Mouse (Mus musculus) midbrain, embryonic 10.5 days (tissue): ENCODE results near the gene Gle1. TPM values are rescaled to one million over a fixed set of nuclear protein-coding genes. Genes with fewer than 3 reads are reported as not detected.
"Not testable (repeated sequence)": the region's sequence is repeated elsewhere in the genome, so short reads cannot be mapped to it uniquely, and the experiment has no call there.

Experiments
- DNase-seq: peaks from one replicate; pipeline ENCODE4 v3.0.0-alpha.2; 2017; ENCODE audit warnings: low spot score
- H3K27ac ChIP-seq: fragments of 300-500 bp; sonication (generic); replicated peaks from 2 replicates; pipeline ENCODE4 v1.5.1; 2016; ENCODE audit warnings: mild to moderate bottlenecking
- H3K27me3 ChIP-seq: fragments of 300-500 bp; sonication (generic); 2 replicates; pipeline ENCODE4 v1.6.1; 2016; ENCODE audit warnings: low read depth, mild to moderate bottlenecking; ENCODE audit not compliant: poor library complexity, severe bottlenecking
- H3K36me3 ChIP-seq: fragments of 300-500 bp; sonication (generic); 2 replicates; pipeline ENCODE4 v1.6.1; 2016; ENCODE audit warnings: mild to moderate bottlenecking, moderate library complexity
- H3K4me1 ChIP-seq: fragments of 300-500 bp; sonication (generic); 2 replicates; pipeline ENCODE4 v1.6.1; 2016
- H3K4me3 ChIP-seq: fragments of 300-500 bp; sonication (generic); 2 replicates; pipeline ENCODE4 v1.5.1; 2016; ENCODE audit warnings: mild to moderate bottlenecking, moderate library complexity
- H3K9me3 ChIP-seq: fragments of 300-500 bp; sonication (generic); replicated peaks from 2 replicates; pipeline ENCODE4 v1.6.1; 2016; ENCODE audit warnings: mild to moderate bottlenecking
- WGBS: fragments of 180-500 bp; shearing (Covaris S2); methylation state at CpG from one replicate; pipeline ENCODE4 v1.1.7; 2016; 5-methylcytosine and 5-hydroxymethylcytosine counted together
- polyA plus RNA-seq: library from polyadenylated mRNA; unstranded; fragments of >200 nt; fragmentation: Nextera tagmentation; extraction: Ambion mirVana; gene quantifications from 2 replicates; pipeline ENCODE4 v1.2.1, GENCODE M21; 2016

The Gle1 gene
- polyA plus RNA-seq = 70.2 and 70.4 TPM in 2 replicates

DNA sequence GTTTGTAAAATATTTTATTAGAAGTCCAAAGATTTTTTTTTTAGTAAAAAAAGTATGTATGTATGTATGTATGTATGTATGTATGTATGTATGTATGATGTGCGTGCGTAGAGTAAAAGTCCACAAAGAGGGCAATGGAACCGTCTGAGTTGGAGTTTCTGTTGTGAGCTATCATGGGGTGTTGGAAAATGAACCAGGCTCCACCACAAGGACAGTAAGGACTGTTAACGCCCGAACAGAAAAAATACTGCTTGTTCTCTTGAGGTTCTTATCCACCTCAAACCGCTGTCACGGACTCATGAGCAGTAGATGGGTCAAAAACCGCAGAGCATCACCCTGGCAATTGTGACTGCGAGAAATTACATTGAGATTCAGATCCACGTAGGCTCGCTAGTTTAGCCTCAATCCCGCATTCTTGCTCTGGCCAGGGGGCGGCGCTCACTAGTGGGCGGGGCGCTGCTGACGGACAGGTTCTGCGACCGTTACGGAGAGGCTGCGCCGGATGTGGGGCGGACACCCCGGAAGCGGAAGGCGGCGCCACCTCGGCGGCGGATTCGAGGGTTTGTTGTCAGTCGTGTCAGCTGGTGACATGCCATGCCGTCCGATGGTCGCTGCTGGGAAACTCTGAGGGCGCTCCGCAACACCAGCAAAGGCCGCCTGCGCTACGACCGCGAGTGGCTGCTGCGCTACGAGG lies at the start of gene Gle1:
TSS of gene Gle1 (plus strand) at position 521 of the 694 bp plus-strand sequence.
- H3K4me1 ChIP-seq = peaks cover 7% of the 10 kb centered on the region
- DNase-seq = peak; percentile 97
- 3% methylated on average over 44 of the region's 44 CpGs for WGBS
- peak within 1 kb of the TSS; percentile 93 for H3K4me3 ChIP-seq
- H3K27ac ChIP-seq = peak within 1 kb of the TSS; percentile 86
- H3K9me3 ChIP-seq = no peaks in the 10 kb centered on the region
- peaks cover 48% of the 10 kb centered on the region for H3K36me3 ChIP-seq
- H3K27me3 ChIP-seq = no peaks in the 10 kb centered on the region

DNA sequence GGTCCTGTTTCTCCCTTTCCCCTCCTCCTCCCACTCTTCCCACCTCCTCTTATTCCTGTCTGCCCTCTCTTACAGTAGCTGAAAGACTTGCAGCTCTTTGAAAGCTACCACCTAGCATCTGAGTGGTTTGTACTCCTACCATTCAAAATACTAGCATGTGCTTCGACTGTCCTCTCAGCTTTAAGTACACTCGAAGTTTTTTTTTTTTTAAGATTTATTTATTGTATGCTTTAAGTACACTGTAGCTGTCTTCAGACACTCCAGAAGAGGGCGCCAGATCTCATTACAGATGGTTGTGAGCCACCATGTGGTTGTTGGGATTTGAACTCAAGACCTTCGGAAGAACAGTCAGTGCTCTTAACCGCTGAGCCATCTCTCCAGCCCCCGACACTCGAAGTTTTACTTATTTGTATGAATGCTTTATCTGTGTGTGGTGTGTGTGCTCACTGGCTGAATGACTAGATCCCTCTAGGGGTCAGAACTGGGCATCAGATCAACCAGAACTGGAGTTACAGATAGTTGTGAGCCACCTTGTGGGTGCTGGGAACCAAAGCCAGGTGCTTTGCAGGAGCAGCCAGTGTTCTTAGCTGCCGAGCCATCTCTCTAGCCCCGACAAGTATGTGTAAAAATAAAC lies 48.5 kb upstream of the Gle1 start:
- not testable (repeated sequence) for DNase-seq
- 86% methylated on average over 9 of the region's 9 CpGs for WGBS

DNA sequence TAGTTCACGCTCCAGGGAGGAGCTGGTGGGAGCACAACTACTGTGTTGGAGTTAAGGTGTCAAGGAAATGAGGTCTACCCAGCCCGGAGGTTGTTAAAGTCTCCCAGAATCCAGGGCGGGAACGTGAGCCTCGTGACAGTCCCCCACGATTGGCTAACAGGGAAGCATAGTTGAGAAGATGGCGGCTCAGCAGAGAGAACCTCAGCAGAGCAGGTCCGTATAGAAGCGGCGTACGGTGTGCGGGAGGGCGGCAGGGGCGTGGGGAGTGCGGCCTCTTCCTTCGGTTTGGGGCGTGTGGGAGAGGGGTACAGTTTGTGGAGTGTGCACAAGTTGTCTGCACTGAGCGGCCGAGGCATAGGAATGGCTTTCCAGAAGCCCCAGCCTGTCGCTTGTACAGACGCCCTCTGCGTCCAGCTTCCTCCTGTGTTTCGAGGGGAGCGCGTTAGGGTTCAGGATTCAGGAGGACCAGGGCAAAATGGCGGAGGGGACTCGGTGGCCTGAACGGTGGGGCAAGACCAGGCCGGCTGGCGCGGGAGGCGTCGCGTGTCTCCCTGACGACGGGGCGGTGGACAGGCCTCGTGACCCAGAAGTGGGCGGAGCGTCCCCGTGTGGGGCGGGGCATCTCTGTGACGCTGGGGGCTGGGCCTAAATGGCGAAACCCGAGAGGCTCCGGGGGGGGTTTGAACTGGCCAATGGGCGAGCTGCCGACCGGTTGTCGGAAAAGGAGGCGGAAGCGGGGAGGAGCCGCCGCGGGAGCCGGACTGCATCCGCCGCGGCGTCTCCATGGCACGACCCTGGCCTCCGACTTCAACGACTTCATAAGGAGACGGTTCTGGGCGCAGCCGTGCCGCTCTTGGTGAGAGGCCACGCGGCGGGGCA lies 45.9 kb upstream of the Gle1 start, which contains the start of gene Odf2:
TSS of gene Odf2 (plus strand) at position 156 of the 879 bp plus-strand sequence.
- 2% methylated on average over 70 of the region's 70 CpGs for WGBS
- H3K36me3 ChIP-seq = peaks cover 32% of the 10 kb centered on the region
- peak within 1 kb of the TSS; percentile 100 for H3K4me3 ChIP-seq
- H3K27me3 ChIP-seq = no peaks in the 10 kb centered on the region
- peak within 1 kb of the TSS; percentile 97 for H3K27ac ChIP-seq
- H3K9me3 ChIP-seq = no peaks in the 10 kb centered on the region
- H3K4me1 ChIP-seq = peaks cover 24% of the 10 kb centered on the region
- peak; percentile 100 for DNase-seq

More for the DNA sequence above, 48.5 kb upstream of the Gle1 start:
- H3K9me3 ChIP-seq, H3K4me3 ChIP-seq, H3K27ac ChIP-seq, H3K27me3 ChIP-seq: not testable (repeated sequence)
- H3K4me1 ChIP-seq = peaks cover 23% of the 10 kb centered on the region
- peaks cover 10% of the 10 kb centered on the region for H3K36me3 ChIP-seq

- H3K4me3 ChIP-seq = peak overlapping the region; percentile 100
- no peaks in the 10 kb centered on the region for H3K27me3 ChIP-seq
- WGBS = under 1% methylated on average over 55 of the region's 61 CpGs
- H3K4me1 ChIP-seq = peaks cover 24% of the 10 kb centered on the region
- peak overlapping the region; percentile 97 for H3K27ac ChIP-seq
- peak; percentile 93 for DNase-seq
- peaks cover 41% of the 10 kb centered on the region for H3K36me3 ChIP-seq
- no peaks in the 10 kb centered on the region for H3K9me3 ChIP-seq
Measured at GRCm38 (mm10) chr2:29889991-29890833, 45.0 kb upstream of the Gle1 start.

DNA sequence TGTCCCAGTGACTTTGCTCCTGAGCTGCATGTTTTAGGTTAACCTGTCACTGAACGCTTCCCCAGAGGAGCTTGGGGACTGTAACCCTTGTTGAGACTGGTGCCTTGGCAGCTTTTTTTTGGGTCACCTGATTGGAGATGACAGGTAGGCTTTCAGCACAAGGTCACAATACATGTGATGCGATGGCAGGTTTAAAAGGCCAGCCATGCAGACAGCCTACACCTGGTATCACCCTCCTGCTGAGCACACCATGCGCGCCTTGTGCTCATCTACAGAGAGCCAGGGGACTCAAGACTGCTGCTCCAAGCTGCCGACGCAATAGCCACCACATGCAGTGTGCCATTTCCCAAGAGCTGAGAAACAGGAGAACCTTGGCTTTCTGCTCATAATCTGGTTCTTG lies 43.5 kb upstream of the Gle1 start:
- peak overlapping the region; percentile 100; the same call in 1 of the 2 replicates for H3K4me3 ChIP-seq
- H3K9me3 ChIP-seq = no peaks in the 10 kb centered on the region
- 94% methylated on average over 6 of the region's 6 CpGs for WGBS
- peak overlapping the region; percentile 97; the same call in 1 of the 2 replicates for H3K27ac ChIP-seq
- peaks cover 24% of the 10 kb centered on the region for H3K4me1 ChIP-seq
- no peaks in the 10 kb centered on the region for H3K27me3 ChIP-seq
- H3K36me3 ChIP-seq = peaks cover 55% of the 10 kb centered on the region
- no peak for DNase-seq

- Histone ChIP-seq H3K9me3 (no peaks in the 10 kb centered on the region), H3K4me1 (peaks cover 8% of the 10 kb centered on the region), H3K36me3 (peaks cover 98% of the 10 kb centered on the region), H3K27me3 (no peaks in the 10 kb centered on the region), H3K27ac (no peak overlapping the region), H3K4me3 (no peak overlapping the region)
- no peak for DNase-seq
- 95% methylated on average over 1 of the region's 1 CpGs for WGBS
Measured at GRCm38 (mm10) chr2:29896071-29896470, 39.2 kb upstream of the Gle1 start.

DNA sequence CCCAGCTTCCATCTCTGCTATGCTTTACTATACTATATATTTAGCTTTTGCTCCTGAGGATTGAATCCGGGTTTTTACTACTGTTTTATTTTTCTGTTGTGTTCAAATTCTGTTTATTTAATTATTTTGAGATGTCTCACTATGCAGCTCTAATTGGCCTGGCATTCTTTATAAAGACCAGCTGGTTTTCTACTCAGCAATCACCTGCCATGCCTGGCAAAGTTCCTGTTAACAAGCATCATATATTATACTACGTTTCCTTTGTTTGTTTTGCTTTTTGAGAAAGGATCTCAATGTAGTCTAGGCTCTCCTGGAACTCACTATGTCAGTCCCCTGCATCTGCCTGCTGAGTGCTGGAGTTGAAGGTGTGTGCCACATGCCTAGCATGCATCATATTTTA lies 37.9 kb upstream of the Gle1 start:
- Histone ChIP-seq H3K4me1 (no peaks in the 10 kb centered on the region), H3K27ac (no peak overlapping the region), H3K27me3 (no peaks in the 10 kb centered on the region), H3K9me3 (no peaks in the 10 kb centered on the region), H3K4me3 (no peak overlapping the region), H3K36me3 (peaks cover 98% of the 10 kb centered on the region)
- WGBS = 88% methylated on average over 2 of the region's 2 CpGs
- DNase-seq = no peak

- no peaks in the 10 kb centered on the region for H3K27me3 ChIP-seq
- no peak for DNase-seq
- WGBS = 89% methylated on average over 1 of the region's 1 CpGs
Measured at GRCm38 (mm10) chr2:29898081-29898480, 37.1 kb upstream of the Gle1 start.

DNA sequence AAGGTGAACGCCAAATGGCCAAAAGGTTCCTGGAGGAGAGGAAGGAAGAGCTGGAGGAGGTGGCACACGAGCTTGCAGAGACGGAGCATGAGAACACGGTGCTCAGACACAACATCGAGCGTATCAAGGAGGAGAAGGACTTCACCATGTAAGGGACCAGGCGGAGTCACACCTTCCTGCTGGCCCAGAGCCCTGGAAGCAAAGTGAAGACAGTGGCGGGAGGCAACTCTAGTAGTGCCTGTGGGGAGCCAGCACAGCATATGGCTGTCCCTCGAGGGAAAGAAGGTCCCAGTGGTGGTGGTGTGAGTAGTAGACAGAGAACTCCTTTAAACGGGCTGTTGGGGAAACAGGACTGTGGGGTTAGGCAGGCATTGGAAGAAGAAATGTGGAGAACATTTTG lies 33.0 kb upstream of the Gle1 start:
- H3K27me3 ChIP-seq = no peaks in the 10 kb centered on the region
- H3K27ac ChIP-seq = no peak overlapping the region
- no peak for DNase-seq
- WGBS = 91% methylated on average over 10 of the region's 10 CpGs
- no peaks in the 10 kb centered on the region for H3K9me3 ChIP-seq
- H3K36me3 ChIP-seq = peaks cover 100% of the 10 kb centered on the region
- H3K4me1 ChIP-seq = no peaks in the 10 kb centered on the region
- H3K4me3 ChIP-seq = no peak overlapping the region

More at GRCm38 (mm10) chr2:29898081-29898480, 37.1 kb upstream of the Gle1 start:
- Histone ChIP-seq H3K36me3 (peaks cover 98% of the 10 kb centered on the region), H3K4me3 (no peak overlapping the region), H3K9me3 (no peaks in the 10 kb centered on the region), H3K27ac (no peak overlapping the region), H3K4me1 (no peaks in the 10 kb centered on the region)

GRCm38 (mm10) chr2:29908171-29908570 lies 27.1 kb upstream of the Gle1 start:
- not testable (repeated sequence) for H3K4me3 ChIP-seq, DNase-seq, H3K9me3 ChIP-seq, H3K27ac ChIP-seq, H3K27me3 ChIP-seq, H3K4me1 ChIP-seq
- 68% methylated on average over 2 of the region's 2 CpGs for WGBS
- H3K36me3 ChIP-seq = peaks cover 94% of the 10 kb centered on the region

DNA sequence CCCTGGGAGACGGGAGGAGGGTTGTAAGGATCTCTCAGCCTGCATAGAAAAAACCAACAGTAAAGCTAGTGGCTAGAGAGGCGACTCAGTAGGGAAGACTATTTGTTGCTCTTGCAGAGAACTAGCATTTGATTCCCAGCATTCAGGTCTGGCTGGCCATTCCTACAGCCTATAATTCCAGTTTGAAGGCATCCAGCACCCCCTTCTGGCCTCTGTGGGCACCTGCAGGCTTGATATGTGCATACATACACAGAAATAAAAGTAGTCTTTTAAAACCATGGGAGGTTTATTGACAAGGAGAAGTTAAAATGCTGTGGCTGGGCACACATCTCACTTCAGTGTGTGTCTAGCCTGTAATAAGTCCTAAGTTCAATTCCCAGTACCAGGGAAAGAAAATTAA lies 25.2 kb upstream of the Gle1 start:
- Histone ChIP-seq H3K27ac (no peak overlapping the region), H3K27me3 (no peaks in the 10 kb centered on the region), H3K4me3 (no peak overlapping the region), H3K4me1 (no peaks in the 10 kb centered on the region), H3K9me3 (no peaks in the 10 kb centered on the region), H3K36me3 (peaks cover 93% of the 10 kb centered on the region)
- 96% methylated on average over 2 of the region's 2 CpGs for WGBS
- DNase-seq = no peak

- no peak overlapping the region for H3K4me3 ChIP-seq
- no peaks in the 10 kb centered on the region for H3K4me1 ChIP-seq
- no peaks in the 10 kb centered on the region for H3K27me3 ChIP-seq
- no peaks in the 10 kb centered on the region for H3K9me3 ChIP-seq
- 95% methylated on average over 11 of the region's 11 CpGs for WGBS
- DNase-seq = no peak
- H3K27ac ChIP-seq = no peak overlapping the region
- peaks cover 97% of the 10 kb centered on the region for H3K36me3 ChIP-seq
Measured at GRCm38 (mm10) chr2:29917621-29918020, 17.6 kb upstream of the Gle1 start.
